Mouse (Mus musculus) brain, embryonic 14.5 days (tissue): Measurements from ENCODE around the gene Fam129a.
"Not testable (repeated sequence)": the region's sequence is repeated elsewhere in the genome, so short reads cannot be mapped to it uniquely, and the experiment has no call there.

ENCODE experiments used
- CTCF ChIP-seq: fragments of 200-500 bp; IDR thresholded peaks from 2 replicates; pipeline ENCODE4 v1.5.1; 2012; ENCODE audit warnings: inconsistent platforms, mild to moderate bottlenecking, moderate library complexity, borderline replicate concordance; ENCODE audit not compliant: insufficient read depth, insufficient read length; ENCODE audit errors: extremely low read depth
- POLR2A ChIP-seq: fragments of 200-500 bp; IDR thresholded peaks from 2 replicates; pipeline ENCODE4 v1.6.1; 2012; ENCODE audit warnings: mild to moderate bottlenecking, inconsistent platforms, borderline replicate concordance; ENCODE audit not compliant: poor library complexity, insufficient read depth, insufficient read length, severe bottlenecking; ENCODE audit errors: extremely low read depth

GRCm38 (mm10) chr1:151692867-151693266 is 121.9 kb downstream of the Fam129a start:
- not testable (repeated sequence) for TF ChIP-seq POLR2A, CTCF
